Mouse (Mus musculus) myocyte (in vitro differentiated cells): ENCODE measurements around the gene Sh3pxd2a.

Experiments
- CEBPB ChIP-seq: IDR thresholded peaks from 2 replicates; pipeline ENCODE4 v1.6.1; 2011; ENCODE audit warnings: mild to moderate bottlenecking, moderate library complexity; ENCODE audit not compliant: poor library complexity, insufficient read depth, severe bottlenecking
- E2F4 ChIP-seq: IDR thresholded peaks from one replicate; pipeline ENCODE4 v1.6.1; 2011; ENCODE audit warnings: mild to moderate bottlenecking, control low read depth, moderate library complexity; ENCODE audit not compliant: insufficient read depth
- MAX ChIP-seq: IDR thresholded peaks from one replicate; pipeline ENCODE4 v1.6.1; 2011; ENCODE audit warnings: low read depth, mild to moderate bottlenecking, control low read depth
- MYOD1 ChIP-seq, 3 experiments: IDR thresholded peaks; one replicate each; pipeline ENCODE4 v1.6.1; 2011; ENCODE audit warnings: control low read depth in 2 of 3, low read depth in 2 of 3, mild to moderate bottlenecking in 2 of 3, moderate library complexity in 1 of 3; ENCODE audit not compliant: insufficient read length in 2 of 3, control insufficient read depth in 1 of 3
- POLR2A ChIP-seq: IDR thresholded peaks from one replicate; pipeline ENCODE4 v1.6.1; 2011; ENCODE audit warnings: low read depth, mild to moderate bottlenecking, control low read depth, moderate library complexity; ENCODE audit not compliant: insufficient read length
- POLR2AphosphoS2 ChIP-seq: IDR thresholded peaks from one replicate; pipeline ENCODE4 v1.6.1; 2011; ENCODE audit warnings: low read depth, control low read depth; ENCODE audit not compliant: insufficient read length
- REST ChIP-seq: IDR thresholded peaks from one replicate; pipeline ENCODE4 v1.6.1; 2011; ENCODE audit warnings: mild to moderate bottlenecking, control low read depth, moderate library complexity; ENCODE audit not compliant: insufficient read depth, insufficient read length
- SRF ChIP-seq: IDR thresholded peaks from one replicate; pipeline ENCODE4 v1.6.1; 2011; ENCODE audit warnings: low read depth; ENCODE audit not compliant: control insufficient read depth, insufficient read length
- TCF12 ChIP-seq: IDR thresholded peaks from one replicate; pipeline ENCODE4 v1.6.1; 2011; ENCODE audit warnings: mild to moderate bottlenecking, control low read depth; ENCODE audit not compliant: poor library complexity, insufficient read depth, severe bottlenecking
- TCF3 ChIP-seq: IDR thresholded peaks from one replicate; pipeline ENCODE4 v1.6.1; 2011; ENCODE audit warnings: low read depth, control low read depth; ENCODE audit not compliant: insufficient read length
- USF1 ChIP-seq: IDR thresholded peaks from one replicate; pipeline ENCODE4 v1.6.1; 2011; ENCODE audit warnings: low read depth, mild to moderate bottlenecking, control low read depth, moderate library complexity

- TF ChIP-seq TCF12 (no peak), MAX (no peak), E2F4 (no peak), SRF (no peak), POLR2AphosphoS2 (no peak), POLR2A (no peak), CEBPB (no peak), TCF3 (no peak), MYOD1 (IDR thresholded peaks at IDR 0.05; ENCODE audit: control insufficient read depth in 1 of 3, insufficient read length in 2 of 3, low read depth in 2 of 3) (no peak), USF1 (peak; percentile 66), REST (no peak)
Measured at GRCm38 (mm10) chr19:47329102-47329501, 135.1 kb downstream of the Sh3pxd2a start.
